Mouse (Mus musculus) lung, adult 2 months (tissue): ENCODE measurements around the gene Tmeff1.

ENCODE experiments used
- CTCF ChIP-seq: fragments of 200-500 bp; IDR thresholded peaks from 2 replicates; pipeline ENCODE4 v1.5.1; 2011; ENCODE audit warnings: mild to moderate bottlenecking, low read length, control low read depth; ENCODE audit not compliant: insufficient read depth
- POLR2A ChIP-seq: fragments of 200-500 bp; IDR thresholded peaks from 2 replicates; pipeline ENCODE4 v1.6.1; 2011; ENCODE audit warnings: low read depth, mild to moderate bottlenecking, control low read depth, low read length, borderline replicate concordance; ENCODE audit errors: extremely low read depth

DNA sequence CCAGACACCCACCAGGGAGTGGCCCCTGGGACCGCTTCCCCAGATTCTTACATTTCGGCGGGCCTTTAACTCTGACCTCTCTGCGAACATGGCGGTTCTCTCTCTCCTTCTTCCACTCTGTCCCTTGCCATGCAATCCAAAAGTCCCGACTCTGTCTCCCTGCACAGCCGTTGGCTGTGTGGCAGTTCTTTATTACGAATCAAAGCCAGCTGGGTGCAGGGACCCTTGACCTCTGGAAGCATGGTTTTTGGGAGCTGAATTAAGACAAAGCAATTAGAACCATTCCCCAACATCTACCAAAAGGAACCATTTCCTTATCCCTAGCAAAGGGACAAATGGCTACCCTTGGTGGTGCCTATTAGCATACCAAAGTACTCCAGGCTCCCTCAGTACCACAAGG is 98.2 kb downstream of the Tmeff1 start:
- TF ChIP-seq CTCF (no peak), POLR2A (no peak)
